Mouse (Mus musculus) heart, postnatal 0 days (tissue): ENCODE measurements around the gene Tmem135.

Source experiments
- CTCF ChIP-seq: IDR thresholded peaks from 2 replicates; pipeline ENCODE4 v1.5.1; 2016; ENCODE audit warnings: antibody characterized with exemption, control low read depth, low read depth
- EP300 ChIP-seq: IDR thresholded peaks from 2 replicates; pipeline ENCODE4 v1.6.1; 2016; ENCODE audit warnings: antibody characterized with exemption, low read depth

DNA sequence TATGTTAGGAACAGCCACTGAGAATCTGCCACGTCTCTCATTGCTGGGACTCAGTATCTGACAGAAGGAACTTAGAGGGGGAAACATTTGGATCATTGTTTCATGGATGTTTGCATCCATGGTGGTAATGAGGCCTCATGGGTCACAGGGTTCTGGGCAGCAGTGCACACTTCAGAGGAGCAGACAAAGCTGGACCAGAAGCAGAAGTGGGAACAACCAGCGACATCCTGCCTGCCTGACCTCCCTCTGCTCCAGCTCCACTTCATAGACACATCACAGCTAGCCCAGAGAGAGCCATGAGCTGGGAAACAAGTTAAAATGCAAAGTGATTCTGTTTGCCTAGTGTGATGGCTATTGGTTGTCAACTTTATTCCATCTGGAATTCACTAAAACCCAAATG is 46.3 kb upstream of the Tmem135 start:
- TF ChIP-seq CTCF (no peak), EP300 (no peak)
